Mouse (Mus musculus): ENCODE data around the gene Fgfr2.
A peak's percentile ranks its signal among the peaks of the same experiment; 100 is the strongest.

Fgfr2 gene

DNA sequence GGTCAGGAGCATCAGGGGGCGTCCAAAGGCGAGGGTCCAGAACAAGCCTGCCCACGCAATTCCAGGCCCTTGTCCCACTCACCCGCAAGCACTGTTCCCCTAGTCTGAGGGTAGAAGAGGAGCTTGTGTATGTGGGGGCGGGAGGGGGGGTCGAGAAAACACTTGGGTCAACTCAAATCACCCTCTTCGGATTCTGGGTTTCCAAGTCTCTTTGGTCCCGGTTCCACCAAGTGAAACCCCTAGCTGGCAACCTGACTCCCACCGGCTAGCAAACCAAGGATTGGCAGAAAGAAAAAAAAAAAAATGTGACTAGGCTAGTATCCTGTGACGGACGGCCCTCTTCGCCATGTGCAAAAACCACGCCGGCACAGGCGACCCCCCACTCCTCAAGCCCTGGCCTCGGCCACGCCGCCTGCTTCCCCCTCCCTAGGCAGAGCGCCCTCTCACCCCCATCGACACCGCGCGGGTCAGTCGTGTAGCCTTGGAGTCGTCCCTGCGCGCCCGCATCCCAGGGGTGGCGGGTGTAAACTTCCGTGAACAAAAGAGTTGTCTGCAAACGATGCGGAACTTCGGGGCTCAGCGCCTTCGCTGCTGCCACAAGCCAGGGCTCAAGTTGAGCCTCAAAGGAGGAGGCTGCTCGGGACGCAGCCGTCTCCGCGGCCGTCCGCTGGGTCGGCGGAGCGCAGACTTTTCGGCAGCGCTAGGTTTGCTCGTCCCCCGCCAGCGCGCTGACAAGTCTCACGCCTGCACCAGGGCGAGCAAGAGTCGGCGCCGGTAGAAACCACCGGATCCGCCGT lies 310.3 kb downstream of the Fgfr2 start:
- no peak; the same call in 1 of the 2 replicates for TF ChIP-seq GATA4 (IDR thresholded peaks at IDR 0.05; ENCODE audit: insufficient replicate concordance, low read length)

DNA sequence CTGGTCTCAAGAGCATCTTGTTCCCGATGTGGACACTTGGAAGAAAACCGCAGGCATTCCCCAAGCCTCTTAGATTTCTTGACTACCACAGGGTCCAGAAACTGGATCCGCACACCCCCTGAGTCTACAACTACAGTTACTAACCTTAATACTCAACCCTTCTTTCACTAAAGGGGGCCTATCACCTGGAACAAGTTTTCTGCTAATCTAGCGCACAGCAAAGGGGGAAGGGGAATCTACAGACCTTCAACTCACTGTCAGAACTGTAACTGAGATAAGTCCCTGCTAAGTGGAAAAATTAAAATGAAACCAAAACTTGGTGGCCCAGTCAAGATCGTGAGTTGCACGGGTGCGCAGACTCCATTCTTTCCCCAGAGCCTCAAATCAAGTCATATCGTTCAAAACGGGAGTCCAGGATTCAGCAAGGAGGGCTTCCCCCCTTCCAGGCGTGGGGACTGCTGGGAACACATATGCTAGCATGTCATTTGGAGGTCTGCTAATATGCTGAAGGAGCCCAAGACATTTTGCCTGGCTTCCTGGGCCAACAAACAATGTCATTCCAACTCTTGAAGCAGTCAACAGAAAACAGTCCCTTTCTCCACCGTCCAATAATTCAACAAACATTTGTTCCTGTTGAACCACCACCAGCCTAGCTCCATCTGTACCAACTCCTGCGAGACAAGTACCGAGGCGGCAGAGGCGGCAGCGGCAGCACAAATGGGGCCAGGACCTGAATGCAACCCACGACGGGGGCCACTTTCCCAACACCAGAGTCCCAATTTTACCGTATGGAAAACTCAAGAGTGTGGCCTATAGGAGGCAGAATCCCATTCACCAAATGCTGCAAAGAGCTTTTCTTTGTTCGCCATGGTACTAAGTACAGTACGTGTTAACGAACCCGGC lies 311.2 kb downstream of the Fgfr2 start:
- peak; percentile 54; the same call in 1 of the 2 replicates for TF ChIP-seq GATA4 (IDR thresholded peaks at IDR 0.05; ENCODE audit: insufficient replicate concordance, low read length)

DNA sequence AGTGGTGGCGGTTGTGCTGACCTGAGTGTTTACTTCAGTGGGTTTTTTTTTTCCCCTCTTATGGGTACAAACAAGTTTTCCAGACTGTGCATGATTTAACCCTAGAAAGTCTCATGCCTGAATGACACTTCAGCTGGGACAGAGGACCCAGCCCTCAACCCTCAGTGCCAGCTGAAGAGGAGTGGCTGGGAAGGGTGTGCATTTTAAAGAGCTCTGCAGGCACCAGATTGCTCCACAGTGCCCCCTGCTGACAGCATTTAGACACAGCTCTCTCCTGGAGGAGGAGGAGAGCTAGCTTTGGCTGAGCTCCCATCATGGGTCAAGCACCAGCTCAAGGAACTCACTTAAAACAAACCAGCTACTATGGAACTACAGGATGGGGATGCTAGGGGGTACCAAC lies 312.3 kb downstream of the Fgfr2 start:
- TF ChIP-seq GATA4 (IDR thresholded peaks at IDR 0.05; ENCODE audit: insufficient replicate concordance, low read length): no peak

DNA sequence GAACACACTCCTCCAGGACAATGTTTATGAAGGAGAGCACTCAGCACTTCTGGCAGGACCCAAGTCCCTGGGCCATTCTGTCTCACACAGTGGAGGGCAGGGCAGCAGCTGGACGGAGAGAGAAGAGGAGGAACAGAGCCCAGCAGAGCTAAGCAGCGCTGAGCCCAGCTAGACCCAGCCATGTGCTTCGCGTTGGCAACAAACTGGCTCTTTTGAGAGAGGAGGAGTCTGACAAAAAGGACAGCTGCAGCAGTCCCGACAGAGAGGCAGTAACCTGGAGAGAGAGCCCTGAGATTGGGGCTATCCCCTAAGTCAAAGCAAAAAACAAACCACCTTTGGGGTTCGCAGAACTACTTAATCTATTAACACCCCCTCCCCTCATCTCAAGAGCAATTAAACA lies 312.8 kb downstream of the Fgfr2 start:
- TF ChIP-seq GATA4 (IDR thresholded peaks at IDR 0.05; ENCODE audit: insufficient replicate concordance, low read length): no peak

DNA sequence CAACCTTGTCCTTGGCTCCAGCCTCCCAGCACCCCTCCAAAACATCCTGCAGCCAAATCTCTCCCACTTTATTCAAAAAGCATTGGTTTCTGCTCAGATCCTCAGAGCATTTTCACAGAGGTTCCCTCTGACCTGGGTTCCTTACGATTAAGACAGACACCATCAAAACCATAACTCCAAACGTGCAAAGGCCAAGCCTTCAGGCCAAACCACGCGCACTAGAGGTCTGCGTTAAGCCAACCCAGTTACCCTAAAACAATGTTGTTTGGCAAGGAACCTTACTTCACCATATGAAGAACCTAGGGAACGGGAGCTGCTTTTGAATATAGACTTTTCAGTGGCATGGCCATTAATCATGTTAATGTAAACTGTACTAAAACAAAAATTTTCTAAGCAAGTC lies 313.4 kb downstream of the Fgfr2 start:
- no peak for TF ChIP-seq GATA4 (IDR thresholded peaks at IDR 0.05; ENCODE audit: insufficient replicate concordance, low read length)

DNA sequence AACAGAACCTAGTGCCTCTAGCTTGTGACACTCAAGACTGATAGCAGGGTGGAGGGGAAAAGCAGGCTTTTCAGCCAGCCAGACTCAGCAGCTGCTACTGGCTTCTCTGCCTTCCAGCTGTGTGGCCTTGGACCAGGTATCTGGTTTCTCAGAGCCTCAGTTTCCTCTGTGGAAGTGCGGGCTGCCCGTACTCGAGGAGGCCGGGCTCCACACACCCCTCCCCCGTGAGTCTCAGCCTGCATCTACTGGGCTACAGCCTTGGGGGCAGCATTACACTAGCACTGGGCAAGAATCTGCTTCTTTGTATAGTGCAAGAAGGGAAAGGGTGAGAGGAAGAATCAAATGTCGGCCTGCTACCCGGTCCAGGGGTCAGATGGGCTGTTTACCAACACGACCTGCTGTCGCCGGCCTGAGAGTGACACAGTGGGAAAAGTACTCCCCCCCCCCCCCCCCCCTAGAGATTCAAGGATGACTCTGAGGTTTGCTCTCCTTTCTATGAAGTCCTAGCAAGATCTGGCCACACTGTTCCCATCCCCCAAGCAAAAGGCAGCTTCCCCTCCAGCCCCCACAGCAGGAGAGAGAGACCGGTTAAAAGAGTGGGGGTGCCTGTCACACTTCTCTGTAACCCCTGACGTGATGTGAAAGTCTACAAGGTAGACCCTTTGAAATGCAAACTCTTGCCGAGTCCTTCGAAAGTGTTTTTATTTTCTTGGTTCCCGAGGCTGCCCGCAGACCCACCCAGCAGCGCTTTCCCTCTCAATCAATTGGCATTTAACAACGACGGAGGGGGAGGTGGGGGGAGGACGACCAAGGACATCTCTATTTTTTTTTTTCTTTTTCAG lies 314.1 kb downstream of the Fgfr2 start:
- TF ChIP-seq GATA4 (IDR thresholded peaks at IDR 0.05; ENCODE audit: insufficient replicate concordance, low read length): no peak

DNA sequence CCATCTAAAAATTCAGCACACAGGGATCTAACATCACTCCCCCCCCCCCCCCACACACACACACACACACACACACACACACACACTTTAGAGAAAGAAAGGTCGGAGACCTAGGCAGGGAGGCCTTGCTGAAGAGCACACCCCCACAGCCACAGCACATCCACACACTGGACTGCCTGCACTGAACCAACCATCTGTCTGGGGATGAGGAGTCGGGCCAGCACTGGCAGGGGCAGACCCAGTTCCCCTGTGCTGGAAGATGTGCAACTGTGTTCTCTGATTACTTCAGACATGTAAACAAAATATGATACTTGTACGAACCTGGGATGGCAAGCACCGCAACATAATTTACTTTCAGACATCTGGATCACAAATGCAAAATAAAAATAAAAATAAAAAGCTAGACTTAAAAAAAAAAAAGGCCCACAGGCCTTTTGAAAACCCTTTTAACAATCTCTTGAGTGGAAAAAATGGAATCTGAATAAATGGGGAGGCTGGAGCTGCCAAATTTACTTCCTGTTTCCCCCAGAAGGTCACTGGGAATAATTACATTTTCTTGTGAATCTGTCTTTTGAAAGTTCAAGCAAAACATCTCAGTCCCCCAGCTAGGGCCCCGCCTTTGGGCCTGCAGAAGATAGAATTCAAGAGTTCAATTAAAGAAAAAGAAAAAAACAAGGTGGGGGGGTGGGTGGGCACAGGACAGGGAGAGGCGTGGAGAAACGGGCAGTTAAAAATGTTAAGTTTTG lies 314.9 kb downstream of the Fgfr2 start:
- no peak for TF ChIP-seq GATA4 (IDR thresholded peaks at IDR 0.05; ENCODE audit: insufficient replicate concordance, low read length)

DNA sequence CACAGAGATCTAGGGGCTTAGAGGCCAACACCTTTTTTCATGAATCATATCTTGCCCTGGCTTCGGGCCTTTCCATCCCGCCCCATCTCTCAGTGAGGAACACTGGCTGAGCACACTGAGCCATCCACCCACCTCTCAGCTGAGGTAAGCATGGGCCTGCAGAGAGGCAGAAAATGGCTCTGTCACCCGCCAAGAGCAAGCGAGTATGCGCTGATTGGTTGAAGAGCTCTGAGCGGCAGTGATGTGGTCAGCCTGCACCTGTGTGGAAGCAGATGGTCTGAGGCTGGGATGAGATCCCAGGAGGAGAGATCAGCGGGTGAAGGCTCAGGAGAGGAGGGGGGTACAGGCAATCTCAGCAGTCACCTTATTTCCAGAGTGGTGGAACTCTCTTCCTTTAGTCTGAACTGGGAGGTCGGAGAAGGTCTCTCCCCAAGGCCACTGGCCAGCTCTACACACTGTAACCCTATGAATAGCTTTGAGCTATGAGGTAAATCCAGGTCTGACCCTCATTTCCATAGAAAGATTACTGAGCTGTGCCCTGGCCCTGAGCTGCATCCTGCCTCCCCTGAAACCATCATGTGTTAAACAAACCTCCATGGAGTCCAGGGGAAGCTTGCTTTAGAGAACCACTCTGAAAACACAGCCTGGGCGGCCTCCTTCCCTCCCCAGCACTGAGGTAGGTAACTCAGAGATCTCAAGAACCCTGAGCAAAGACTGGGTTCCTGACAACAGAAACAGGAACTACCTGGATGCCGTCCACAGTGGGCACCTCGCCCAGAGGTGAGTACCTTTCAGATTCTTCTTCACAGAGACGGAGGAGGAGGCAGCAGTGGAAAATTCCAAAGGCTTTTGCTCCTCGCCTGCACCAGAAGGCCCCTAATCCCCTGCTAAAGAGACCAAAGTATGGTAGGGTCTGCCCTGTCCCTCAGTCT lies 316.0 kb downstream of the Fgfr2 start:
- no peak for TF ChIP-seq GATA4 (IDR thresholded peaks at IDR 0.05; ENCODE audit: insufficient replicate concordance, low read length)

DNA sequence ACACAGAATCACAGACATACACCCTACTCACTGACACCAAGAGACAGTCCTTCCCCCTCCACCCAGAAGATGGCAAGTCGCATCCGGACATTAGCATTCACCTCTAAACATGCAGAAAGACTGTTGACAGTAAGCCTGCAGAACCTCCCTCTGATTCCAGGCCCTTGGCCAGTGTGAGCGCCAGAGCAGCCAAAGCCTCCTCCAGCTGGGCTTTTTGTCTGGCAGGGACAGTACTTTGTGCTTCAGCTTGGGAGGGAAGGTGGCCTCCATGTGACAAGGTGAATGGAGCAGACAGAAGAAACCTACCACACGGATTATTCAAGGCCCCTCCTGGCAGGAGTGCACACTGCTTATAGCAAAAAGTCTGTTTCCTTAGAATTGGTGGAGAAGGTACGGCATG lies 316.9 kb downstream of the Fgfr2 start:
- no peak for TF ChIP-seq GATA4 (IDR thresholded peaks at IDR 0.05; ENCODE audit: insufficient replicate concordance, low read length)

DNA sequence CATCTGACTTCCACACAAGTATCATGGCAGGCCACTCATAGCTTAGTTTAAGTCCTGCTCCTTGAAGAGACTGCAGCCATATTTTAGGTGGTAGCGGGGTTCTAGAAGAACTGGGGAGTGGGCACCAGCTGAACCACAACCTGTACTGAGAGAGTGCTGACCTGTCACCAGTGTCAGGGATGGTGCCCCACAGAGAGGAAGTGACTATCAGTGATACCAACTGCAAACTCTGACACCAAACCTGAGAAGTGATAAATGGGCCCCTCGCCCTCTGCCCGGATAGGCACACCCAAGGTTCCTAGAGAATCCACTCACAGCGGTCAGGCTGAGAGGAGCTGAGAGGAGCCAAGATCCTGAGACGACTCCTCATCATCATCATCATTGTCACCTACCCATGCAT lies 318.2 kb downstream of the Fgfr2 start:
- TF ChIP-seq GATA4 (IDR thresholded peaks at IDR 0.05; ENCODE audit: insufficient replicate concordance, low read length): no peak

DNA sequence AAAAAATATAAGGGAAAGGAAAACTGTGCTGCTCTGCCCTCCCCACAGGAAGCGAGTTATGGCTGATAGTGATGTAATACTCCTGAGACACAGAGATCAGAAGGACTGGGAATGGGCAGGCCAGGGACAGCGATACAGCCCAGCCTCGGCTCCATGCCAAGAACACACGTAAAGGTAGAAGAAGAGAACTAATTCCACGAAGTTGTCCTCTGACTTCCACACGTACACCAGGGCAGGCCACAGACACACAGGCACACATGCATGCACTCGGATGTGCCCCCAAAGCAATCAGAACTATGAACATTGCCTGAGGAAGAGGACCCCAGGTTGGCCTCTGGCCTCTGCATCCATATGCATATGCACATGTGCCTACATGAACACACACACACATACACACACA lies 318.7 kb downstream of the Fgfr2 start:
- no peak for TF ChIP-seq GATA4 (IDR thresholded peaks at IDR 0.05; ENCODE audit: insufficient replicate concordance, low read length)

DNA sequence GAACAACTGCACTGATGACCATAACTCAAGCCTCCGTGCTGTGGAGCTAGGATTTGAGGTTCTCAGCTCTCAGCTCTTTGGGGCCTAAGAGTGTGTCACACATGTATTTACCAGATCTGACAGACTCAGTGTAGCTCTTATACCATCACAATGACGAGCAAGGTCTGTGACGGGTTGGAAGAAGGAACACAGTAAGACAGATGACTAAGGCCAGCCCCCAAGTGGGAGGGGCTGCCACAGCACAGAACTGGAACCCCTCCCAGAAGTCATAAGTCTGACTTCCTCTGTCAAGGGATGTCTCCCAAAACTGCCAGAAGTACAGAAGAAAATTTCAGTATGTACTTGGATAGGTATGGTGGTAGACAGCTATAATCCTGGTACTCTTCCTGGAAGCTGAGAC lies 319.2 kb downstream of the Fgfr2 start:
- no peak for TF ChIP-seq GATA4 (IDR thresholded peaks at IDR 0.05; ENCODE audit: insufficient replicate concordance, low read length)

DNA sequence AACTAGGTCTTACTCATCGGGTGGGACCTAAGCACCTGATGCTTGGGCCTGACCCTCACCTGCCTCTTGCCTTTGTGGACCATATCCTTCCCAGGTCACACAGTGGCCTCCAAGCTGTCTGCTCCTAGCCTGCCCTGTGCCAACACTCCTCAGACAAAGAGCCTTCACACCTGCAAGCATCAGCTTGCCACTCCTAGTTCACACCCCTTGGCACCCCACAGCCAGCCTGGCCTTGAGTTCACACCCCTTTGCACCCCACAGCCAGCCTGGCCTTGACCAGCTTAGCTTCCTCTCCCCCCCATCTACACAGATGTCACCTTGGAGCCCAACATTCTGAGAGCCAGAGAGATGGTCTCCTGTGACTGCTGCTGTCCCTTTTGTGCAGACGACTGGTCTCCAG lies 319.8 kb downstream of the Fgfr2 start:
- no peak for TF ChIP-seq GATA4 (IDR thresholded peaks at IDR 0.05; ENCODE audit: insufficient replicate concordance, low read length)

DNA sequence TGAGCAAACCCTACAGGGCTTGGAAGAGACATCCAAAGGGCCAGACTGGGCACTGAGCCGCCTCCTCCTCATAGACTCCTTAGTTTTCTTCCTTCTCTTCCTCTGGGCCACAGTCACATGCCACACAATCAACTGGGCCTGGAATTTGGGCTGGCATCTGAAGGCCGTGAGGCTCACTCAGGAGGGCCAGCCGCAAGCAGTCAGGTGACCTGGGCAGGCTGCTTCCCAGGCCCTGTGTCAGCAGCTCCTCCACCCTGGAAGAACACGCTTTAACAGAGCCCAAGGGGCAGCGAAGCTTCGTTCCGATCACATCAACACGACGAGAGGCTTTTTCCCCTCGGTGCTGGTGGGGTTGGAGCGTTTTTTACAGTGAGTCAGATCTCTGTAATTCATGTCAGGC lies 320.5 kb downstream of the Fgfr2 start:
- TF ChIP-seq GATA4 (IDR thresholded peaks at IDR 0.05; ENCODE audit: insufficient replicate concordance, low read length): no peak
